Mouse (Mus musculus) liver, embryonic 12.5 days (tissue): ENCODE data around the gene Nol9. TPM values are rescaled to one million over a fixed set of nuclear protein-coding genes. Genes with fewer than 3 reads are reported as not detected.
A peak's percentile ranks its signal among the peaks of the same experiment; 100 is the strongest.

ENCODE experiments used
- ATAC-seq: fragments of 200-750 bp; cut with Nextera tagmentation; 2 replicates; pipeline ENCODE4 v1.8.0; 2017; ENCODE audit warnings: moderate number of reproducible peaks, mild to moderate bottlenecking, moderate library complexity
- H3K27ac ChIP-seq: fragments of 300-500 bp; sonication (generic); 2 replicates; pipeline ENCODE4 v1.5.1; 2016; ENCODE audit warnings: mild to moderate bottlenecking
- H3K27me3 ChIP-seq: fragments of 300-500 bp; sonication (generic); replicated peaks from 2 replicates; pipeline ENCODE4 v1.6.1; 2016; ENCODE audit warnings: mild to moderate bottlenecking, moderate library complexity
- H3K36me3 ChIP-seq: fragments of 300-500 bp; sonication (generic); 2 replicates; pipeline ENCODE4 v1.6.1; 2016; ENCODE audit warnings: mild to moderate bottlenecking, moderate library complexity
- H3K4me1 ChIP-seq: fragments of 300-500 bp; sonication (generic); 2 replicates; pipeline ENCODE4 v1.6.1; 2016
- H3K4me2 ChIP-seq: fragments of 300-500 bp; sonication (generic); 2 replicates; pipeline ENCODE4 v1.6.1; 2016; ENCODE audit warnings: mild to moderate bottlenecking, moderate library complexity
- H3K4me3 ChIP-seq: fragments of 300-500 bp; sonication (generic); 2 replicates; pipeline ENCODE4 v1.5.1; 2016; ENCODE audit warnings: mild to moderate bottlenecking, moderate library complexity
- H3K9ac ChIP-seq: fragments of 300-500 bp; sonication (generic); 2 replicates; pipeline ENCODE4 v1.6.1; 2016; ENCODE audit warnings: mild to moderate bottlenecking, moderate library complexity
- H3K9me3 ChIP-seq: fragments of 300-500 bp; sonication (generic); replicated peaks from 2 replicates; pipeline ENCODE4 v1.6.1; 2016; ENCODE audit warnings: mild to moderate bottlenecking, moderate library complexity
- WGBS: fragments of 180-500 bp; shearing (Covaris S2); methylation state at CpG from one replicate; pipeline ENCODE4 v1.1.7; 2016; ENCODE audit not compliant: insufficient replicate concordance; 5-methylcytosine and 5-hydroxymethylcytosine counted together
- polyA plus RNA-seq: library from polyadenylated mRNA; unstranded; fragments of >200 nt; fragmentation: Nextera tagmentation; extraction: Ambion mirVana; gene quantifications from 2 replicates; pipeline ENCODE4 v1.2.1, GENCODE M21; 2016

The Nol9 gene
- polyA plus RNA-seq, 1 experiment from 2014 or later, result 44.0 TPM

- peaks cover 66% of the 10 kb centered on the region for H3K4me1 ChIP-seq
- ATAC-seq, result no peak
- H3K4me2 ChIP-seq, result 0 out of 2 replicates have a peak overlapping the region, but pooled peaks have one; percentile 100
- H3K27me3 ChIP-seq, result peaks cover 12% of the 10 kb centered on the region
- no peak overlapping the region for H3K27ac ChIP-seq
- H3K9ac ChIP-seq, result no peak overlapping the region
- no peak overlapping the region for H3K4me3 ChIP-seq
- no peaks in the 10 kb centered on the region for H3K9me3 ChIP-seq
- 87% methylated on average over 16 of the region's 16 CpGs for WGBS
- H3K36me3 ChIP-seq, result peaks cover 58% of the 10 kb centered on the region
These were observed 27.0 kb upstream of the Nol9 start for GRCm38 (mm10) chr4:152012109-152012508.

GRCm38 (mm10) chr4:152013036-152013813, 25.9 kb upstream of the Nol9 start:
- 74% methylated on average over 12 of the region's 12 CpGs for WGBS
- ATAC-seq, result no peak
- Histone ChIP-seq H3K4me3 (no peak overlapping the region), H3K4me2 (no peak overlapping the region), H3K27ac (no peak overlapping the region), H3K4me1 (peaks cover 54% of the 10 kb centered on the region), H3K9ac (no peak overlapping the region), H3K9me3 (no peaks in the 10 kb centered on the region), H3K27me3 (peaks cover 1% of the 10 kb centered on the region; the same call in 1 of the 2 replicates), H3K36me3 (peaks cover 67% of the 10 kb centered on the region)

DNA sequence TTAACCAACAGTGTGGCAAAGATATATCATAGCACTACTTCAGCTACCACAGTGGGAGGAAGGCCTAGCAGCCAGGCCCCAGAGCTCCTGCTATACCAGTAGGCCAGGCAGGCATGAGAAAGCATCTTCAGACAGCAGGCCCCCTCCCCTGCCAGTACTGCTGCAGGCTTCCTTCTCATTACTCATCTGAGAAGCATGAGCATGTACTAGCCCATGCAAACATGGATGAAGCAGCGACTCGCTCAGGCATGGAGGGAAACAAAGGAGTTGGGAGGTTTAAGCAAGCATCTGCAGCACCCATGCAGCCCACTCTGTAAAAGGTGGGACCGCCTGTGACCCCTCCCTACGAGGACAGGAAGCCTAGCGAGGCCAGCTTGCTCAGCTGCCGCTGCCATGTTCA, 20.0 kb upstream of the Nol9 start:
- Histone ChIP-seq H3K4me3 (no peak overlapping the region), H3K4me2 (no peak overlapping the region), H3K9ac (no peak overlapping the region), H3K4me1 (peaks cover 10% of the 10 kb centered on the region), H3K36me3 (peaks cover 99% of the 10 kb centered on the region), H3K27ac (no peak overlapping the region), H3K9me3 (no peaks in the 10 kb centered on the region), H3K27me3 (no peaks in the 10 kb centered on the region)
- WGBS, result 72% methylated on average over 6 of the region's 6 CpGs
- ATAC-seq, result no peak

- 87% methylated on average over 21 of the region's 21 CpGs for WGBS
- H3K27me3 ChIP-seq, result no peaks in the 10 kb centered on the region
- H3K4me2 ChIP-seq, result no peak overlapping the region
- ATAC-seq, result no peak
- H3K36me3 ChIP-seq, result peaks cover 99% of the 10 kb centered on the region
- H3K4me1 ChIP-seq, result peaks cover 19% of the 10 kb centered on the region
- no peak overlapping the region for H3K27ac ChIP-seq
- H3K4me3 ChIP-seq, result no peak overlapping the region
- H3K9ac ChIP-seq, result no peak overlapping the region
- no peaks in the 10 kb centered on the region for H3K9me3 ChIP-seq
These were observed 19.1 kb upstream of the Nol9 start for GRCm38 (mm10) chr4:152020024-152020423.

DNA sequence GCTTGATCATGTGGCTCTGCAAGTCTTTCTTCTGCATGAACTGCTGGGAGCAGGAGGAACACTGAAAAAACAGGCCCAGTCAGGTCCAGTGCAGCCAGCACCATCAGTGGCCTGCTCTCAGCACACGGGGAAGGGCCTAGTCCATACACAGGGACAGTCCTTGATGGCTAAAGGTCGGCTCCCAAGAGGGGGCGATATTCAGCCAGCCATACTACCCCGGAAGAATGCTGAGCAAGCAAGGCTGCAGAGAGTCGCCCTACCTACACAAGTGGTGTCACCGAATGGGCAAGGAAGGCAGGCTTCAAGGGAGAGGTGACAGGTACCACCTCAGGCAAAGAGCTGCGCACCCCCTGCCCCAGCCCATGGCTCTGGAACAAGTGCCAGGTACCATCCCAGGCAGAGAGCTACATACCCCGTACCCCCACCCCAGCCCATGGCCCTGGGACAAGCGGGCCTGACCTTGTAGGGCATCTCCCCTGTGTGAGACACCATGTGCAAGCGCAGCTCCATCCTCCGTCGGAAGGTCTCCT, 17.5 kb upstream of the Nol9 start:
- Histone ChIP-seq H3K9ac (no peak overlapping the region), H3K27ac (no peak overlapping the region), H3K4me3 (no peak overlapping the region), H3K9me3 (no peaks in the 10 kb centered on the region), H3K4me1 (peaks cover 35% of the 10 kb centered on the region), H3K36me3 (peaks cover 95% of the 10 kb centered on the region), H3K4me2 (no peak overlapping the region), H3K27me3 (no peaks in the 10 kb centered on the region)
- no peak for ATAC-seq
- WGBS, result 73% methylated on average over 12 of the region's 12 CpGs

- WGBS, result 78% methylated on average over 8 of the region's 8 CpGs
- no peak for ATAC-seq
These were observed 16.6 kb upstream of the Nol9 start for GRCm38 (mm10) chr4:152022506-152022905.

DNA sequence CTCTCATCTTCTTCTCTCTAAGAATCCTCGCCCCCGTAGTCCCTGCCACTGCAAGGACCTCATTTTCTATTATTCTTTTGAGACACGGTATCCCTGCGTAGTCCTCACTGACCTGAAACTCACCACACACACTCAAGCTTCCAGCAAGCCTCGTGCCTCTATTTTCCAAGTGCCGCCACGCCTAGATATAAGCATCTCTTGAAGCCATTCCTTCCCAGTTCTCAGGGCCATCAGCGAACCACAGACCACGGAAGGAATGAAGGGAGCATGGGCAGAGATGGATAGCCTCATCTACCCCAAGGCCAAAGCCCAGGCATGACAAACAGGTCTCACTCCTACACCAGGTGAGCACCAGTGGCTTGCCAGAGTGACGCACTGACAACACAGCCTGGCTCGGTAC, 14.6 kb upstream of the Nol9 start:
- H3K27ac ChIP-seq, result no peak overlapping the region
- no peaks in the 10 kb centered on the region for H3K27me3 ChIP-seq
- peaks cover 51% of the 10 kb centered on the region for H3K4me1 ChIP-seq
- peak overlapping the region; percentile 79; the same call in 1 of the 2 replicates for H3K9ac ChIP-seq
- no peak for ATAC-seq
- H3K4me2 ChIP-seq, result peak overlapping the region; percentile 98
- H3K9me3 ChIP-seq, result no peaks in the 10 kb centered on the region
- 84% methylated on average over 11 of the region's 11 CpGs for WGBS
- H3K36me3 ChIP-seq, result peaks cover 68% of the 10 kb centered on the region
- no peak overlapping the region for H3K4me3 ChIP-seq

More at GRCm38 (mm10) chr4:152022506-152022905, 16.6 kb upstream of the Nol9 start:
- Histone ChIP-seq H3K9me3 (no peaks in the 10 kb centered on the region), H3K27ac (no peak overlapping the region), H3K36me3 (peaks cover 87% of the 10 kb centered on the region), H3K4me1 (peaks cover 40% of the 10 kb centered on the region), H3K4me3 (no peak overlapping the region), H3K9ac (no peak overlapping the region), H3K27me3 (no peaks in the 10 kb centered on the region), H3K4me2 (no peak overlapping the region)

- Histone ChIP-seq H3K4me3 (peak overlapping the region; percentile 74), H3K9me3 (no peaks in the 10 kb centered on the region), H3K27ac (peak overlapping the region; percentile 79), H3K4me1 (peaks cover 51% of the 10 kb centered on the region), H3K4me2 (peak overlapping the region; percentile 98), H3K36me3 (peaks cover 44% of the 10 kb centered on the region), H3K9ac (peak overlapping the region; percentile 79), H3K27me3 (peaks cover 13% of the 10 kb centered on the region)
- ATAC-seq, result peak; percentile 70
- 4% methylated on average over 37 of the region's 41 CpGs for WGBS
These were observed 12.2 kb upstream of the Nol9 start for GRCm38 (mm10) chr4:152026751-152027508.

GRCm38 (mm10) chr4:152027524-152027923, 11.6 kb upstream of the Nol9 start, which contains the start of gene Zbtb48:
Gene Zbtb48, minus strand, starts transcription at chr4:152027671.
- Histone ChIP-seq H3K36me3 (peaks cover 38% of the 10 kb centered on the region), H3K4me3 (peak within 1 kb of the TSS; percentile 74), H3K4me1 (peaks cover 51% of the 10 kb centered on the region), H3K9ac (peak within 1 kb of the TSS; percentile 79), H3K27me3 (peaks cover 19% of the 10 kb centered on the region), H3K9me3 (no peaks in the 10 kb centered on the region), H3K27ac (peak within 1 kb of the TSS; percentile 79), H3K4me2 (peak within 1 kb of the TSS; percentile 98)
- peak; percentile 97 for ATAC-seq
- 2% methylated on average over 33 of the region's 35 CpGs for WGBS

DNA sequence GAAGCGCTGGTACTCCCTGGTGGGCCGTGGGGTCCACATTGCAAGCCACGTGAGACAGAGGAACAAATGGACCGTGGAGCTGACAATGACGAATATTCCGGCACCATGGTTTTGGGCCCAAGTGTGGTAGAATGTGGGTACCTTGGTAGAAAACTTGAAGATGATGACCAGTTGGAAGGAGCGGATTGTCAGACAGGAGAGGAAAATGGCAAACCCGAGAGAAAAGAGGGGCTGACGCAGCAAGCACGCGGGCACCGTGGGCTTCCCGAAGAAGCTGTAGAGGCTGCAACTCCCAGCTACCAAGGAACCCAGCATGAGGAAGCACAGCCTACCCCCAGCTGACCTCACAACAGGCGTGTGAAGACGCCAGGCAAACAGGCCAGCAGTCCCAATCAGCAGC, 10.7 kb upstream of the Nol9 start:
- peak overlapping the region; percentile 98 for H3K4me2 ChIP-seq
- H3K36me3 ChIP-seq, result peaks cover 29% of the 10 kb centered on the region
- H3K27me3 ChIP-seq, result peaks cover 28% of the 10 kb centered on the region
- H3K4me1 ChIP-seq, result peaks cover 47% of the 10 kb centered on the region
- H3K9ac ChIP-seq, result peak overlapping the region; percentile 79
- no peak for ATAC-seq
- H3K27ac ChIP-seq, result no peak overlapping the region
- no peaks in the 10 kb centered on the region for H3K9me3 ChIP-seq
- WGBS, result 62% methylated on average over 15 of the region's 15 CpGs
- 0 out of 2 replicates have a peak overlapping the region, but pooled peaks have one; percentile 74 for H3K4me3 ChIP-seq

DNA sequence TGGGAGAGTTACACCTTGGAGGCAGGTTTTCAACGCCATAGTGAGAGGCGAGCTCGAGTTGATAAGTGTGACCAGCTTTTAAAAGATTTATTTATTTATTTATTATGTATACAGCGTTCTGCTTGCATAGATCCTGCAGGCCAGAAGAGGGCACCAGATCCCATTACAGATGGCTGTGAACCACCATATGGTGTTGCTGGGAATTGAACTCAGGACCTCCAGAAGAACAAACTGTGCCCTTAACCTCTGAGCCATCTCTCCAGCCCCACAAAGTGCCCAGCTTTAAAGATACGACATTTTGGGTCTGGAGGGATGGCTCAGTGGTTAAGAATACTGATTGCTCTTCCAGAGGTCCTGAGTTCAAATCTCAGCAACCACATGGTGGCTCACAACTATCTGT, 10.0 kb upstream of the Nol9 start:
- 28% methylated on average over 5 of the region's 5 CpGs for WGBS
- H3K4me2 ChIP-seq, result no peak overlapping the region
- no peak overlapping the region for H3K9ac ChIP-seq

DNA sequence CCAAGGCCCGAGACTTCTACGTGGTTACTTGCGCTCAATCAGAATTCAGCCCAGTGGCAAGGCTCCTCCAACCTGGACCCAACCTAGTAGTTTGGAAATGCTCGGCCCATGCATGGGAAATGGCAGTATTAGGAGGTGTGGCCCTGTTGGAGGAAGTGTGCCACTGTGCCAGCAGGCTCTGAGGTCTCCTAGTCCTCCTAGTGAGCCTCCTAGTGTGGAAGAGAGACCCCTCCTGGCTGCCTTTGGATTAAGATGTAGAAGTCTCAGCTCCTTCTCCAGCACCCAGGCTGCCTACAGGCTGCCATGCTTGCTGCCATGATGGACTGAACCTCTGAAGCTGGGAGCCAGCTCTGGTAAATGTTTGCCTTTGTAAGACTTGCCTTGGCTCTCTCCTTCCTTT, 9.1 kb upstream of the Nol9 start:
- Histone ChIP-seq H3K27me3 (peaks cover 34% of the 10 kb centered on the region), H3K4me1 (peaks cover 32% of the 10 kb centered on the region), H3K9ac (no peak overlapping the region), H3K9me3 (no peaks in the 10 kb centered on the region), H3K4me2 (no peak overlapping the region), H3K27ac (no peak overlapping the region), H3K4me3 (no peak overlapping the region), H3K36me3 (peaks cover 13% of the 10 kb centered on the region)
- WGBS, result 67% methylated on average over 4 of the region's 4 CpGs
- ATAC-seq, result no peak

More for the DNA sequence above, 10.0 kb upstream of the Nol9 start:
- no peak for ATAC-seq
- Histone ChIP-seq H3K27ac (no peak overlapping the region), H3K9me3 (no peaks in the 10 kb centered on the region), H3K4me1 (peaks cover 41% of the 10 kb centered on the region), H3K36me3 (peaks cover 22% of the 10 kb centered on the region), H3K27me3 (peaks cover 34% of the 10 kb centered on the region), H3K4me3 (no peak overlapping the region)
